Mouse (Mus musculus): ENCODE data around the gene Fbxo40.

The Fbxo40 gene

GRCm38 (mm10) chr16:36921980-36922379 lies 68.3 kb downstream of the Fbxo40 start:
- no peak for DNase-seq (ENCODE audit: low spot score)

- no peak for DNase-seq (ENCODE audit: low spot score)
These were observed 69.1 kb downstream of the Fbxo40 start for GRCm38 (mm10) chr16:36921067-36921613.

- no peak for DNase-seq (ENCODE audit: low spot score)
These were observed 69.9 kb downstream of the Fbxo40 start for GRCm38 (mm10) chr16:36920410-36920809.

- DNase-seq (ENCODE audit: low spot score) = no peak
These were observed 71.8 kb downstream of the Fbxo40 start for GRCm38 (mm10) chr16:36918505-36918904.

- DNase-seq (ENCODE audit: low spot score) = no peak
These were observed 76.1 kb downstream of the Fbxo40 start for GRCm38 (mm10) chr16:36914195-36914594.

Measured in left cerebral cortex, adult 11 months (tissue).